Mouse (Mus musculus): ENCODE results near the gene Zbtb20.

DNA sequence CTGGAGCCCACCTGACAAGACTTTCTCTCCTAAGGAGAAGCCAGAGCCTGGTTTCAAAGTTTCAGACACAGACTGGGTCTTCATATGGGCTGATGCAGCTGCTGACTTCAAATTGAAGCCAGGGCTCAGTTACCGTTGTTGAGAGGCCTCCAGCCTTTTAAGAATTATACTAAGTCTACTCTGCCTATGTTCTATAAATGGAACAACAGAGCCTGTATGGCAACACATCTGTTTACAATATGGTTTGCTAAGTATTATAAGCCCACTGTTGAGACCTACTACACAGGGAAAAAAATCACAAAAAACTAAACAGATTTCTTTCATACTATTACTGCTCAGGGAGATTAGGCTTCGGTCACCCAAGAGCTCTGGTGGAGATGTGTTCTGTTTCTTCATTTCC is 12.4 kb upstream of the Zbtb20 start:
- no peak for TF ChIP-seq CTCF (IDR thresholded peaks at IDR 0.05; ENCODE audit: control insufficient read depth, insufficient read depth, insufficient read length)
- TF ChIP-seq MYOD1 (IDR thresholded peaks at IDR 0.05; ENCODE audit: control insufficient read depth, insufficient read length, low read depth): no peak
- TF ChIP-seq USF1 (IDR thresholded peaks at IDR 0.05; ENCODE audit: low read depth): no peak
- TF ChIP-seq FOSL1 (IDR thresholded peaks at IDR 0.05; ENCODE audit: insufficient read depth, low read length, poor library complexity, severe bottlenecking): no peak
- no peak for TF ChIP-seq MAX (IDR thresholded peaks at IDR 0.05)

Data from C2C12 (cell line).